Mouse (Mus musculus): ENCODE measurements around the gene 2900011O08Rik. TPM values are rescaled to one million over a fixed set of nuclear protein-coding genes. Genes with fewer than 3 reads are reported as not detected.

2900011O08Rik gene
- 5.1 and 5.5 TPM in 2 replicates for polyA plus RNA-seq (2014; fragmentation: Nextera tagmentation; extraction: Ambion mirVana)

DNA sequence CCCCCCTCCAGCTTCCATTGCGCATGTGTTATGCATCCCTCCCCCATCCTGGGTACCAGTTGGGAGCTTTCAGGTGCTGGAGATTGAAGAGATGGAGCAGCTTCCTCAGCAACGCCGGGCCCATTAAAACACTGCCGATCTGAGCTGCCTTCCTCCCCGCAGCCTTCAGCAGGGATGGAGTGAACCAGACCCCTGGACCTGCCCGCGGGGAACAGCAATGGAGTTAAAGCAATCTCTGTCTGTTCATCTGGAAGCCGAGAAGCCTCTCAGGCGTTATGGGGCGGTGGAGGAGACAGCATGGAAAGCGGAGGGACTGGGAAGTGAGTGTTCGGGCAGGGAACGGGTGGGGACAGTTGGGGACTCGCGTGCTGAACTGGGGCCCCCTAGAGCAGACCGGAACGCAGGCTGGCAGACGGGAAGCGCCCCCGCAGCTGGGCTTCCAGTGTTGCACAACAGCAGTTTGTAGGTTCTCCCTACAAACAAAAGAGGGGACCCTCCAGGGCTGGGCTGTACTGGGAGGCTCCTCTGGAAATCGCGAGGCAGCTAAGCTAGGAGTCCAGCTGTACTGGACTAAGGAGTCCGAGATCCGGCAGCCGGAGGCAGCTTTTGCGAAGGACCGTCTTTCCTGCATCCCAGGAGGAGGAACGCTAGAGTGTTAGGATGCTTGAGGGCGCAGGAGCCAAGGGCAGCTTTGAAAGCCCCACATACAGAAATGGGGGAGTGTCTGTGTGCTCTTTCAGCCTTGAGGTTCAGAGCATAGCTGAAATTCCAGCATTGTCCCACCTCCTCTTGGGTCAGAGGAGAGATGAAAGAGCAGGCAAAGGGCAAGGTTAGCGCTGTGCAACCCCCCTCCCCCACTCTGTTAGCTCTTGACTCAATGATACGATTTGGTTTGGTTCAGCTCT, at the start of gene 2900011O08Rik, which contains the start of gene Ifitm7:
Gene 2900011O08Rik (plus strand): TSS at position 31 of the 905 bp plus-strand sequence.
Gene Ifitm7 (minus strand): TSS at position 315 of the 905 bp plus-strand sequence.
- under 1% methylated on average over 31 of the region's 31 CpGs for WGBS
- H3K27ac ChIP-seq (replicated peaks; ENCODE audit: low read depth, low read length), result 0 out of 2 replicates have a peak within 1 kb of the TSS, but pooled peaks have one; percentile 12
- DNase-seq (ENCODE audit: low spot score), result peak; percentile 11

GRCm38 (mm10) chr16:13940139-13940846, 46.1 kb upstream of the 2900011O08Rik start:
- H3K4me2 ChIP-seq (ENCODE audit: low read depth, low read length), result peak overlapping the region; percentile 88
- H3K36me3 ChIP-seq (ENCODE audit: control insufficient read depth, insufficient read depth, low read length), result no peaks in the 10 kb centered on the region
- H3K4me3 ChIP-seq (ENCODE audit: low read depth, low read length), result peak overlapping the region; percentile 51
- H3K9me3 ChIP-seq (ENCODE audit: control insufficient read depth, low read length), result no peaks in the 10 kb centered on the region
- no peak overlapping the region for H3K27ac ChIP-seq (replicated peaks; ENCODE audit: low read depth, low read length)
- peaks cover 10% of the 10 kb centered on the region; the same call in 1 of the 2 replicates for H3K4me1 ChIP-seq (ENCODE audit: control insufficient read depth, insufficient read depth, low read length)
- 4% methylated on average over 17 of the region's 28 CpGs for WGBS
- H3K9ac ChIP-seq (ENCODE audit: low read depth, low read length), result peak overlapping the region; percentile 66
- DNase-seq (ENCODE audit: low spot score) (peak; percentile 86), ATAC-seq (ENCODE audit: low read depth) (peak; percentile 95)
- no peaks in the 10 kb centered on the region for H3K27me3 ChIP-seq (replicated peaks; ENCODE audit: control insufficient read depth, insufficient read depth, low read length)

More for the DNA sequence above, at the start of gene 2900011O08Rik, which contains the start of gene Ifitm7:
- H3K27me3 ChIP-seq (replicated peaks; ENCODE audit: control insufficient read depth, insufficient read depth, low read length), result no peaks in the 10 kb centered on the region
- H3K4me3 ChIP-seq (ENCODE audit: low read depth, low read length), result peak within 1 kb of the TSS; percentile 39
- no peaks in the 10 kb centered on the region for H3K4me1 ChIP-seq (ENCODE audit: control insufficient read depth, insufficient read depth, low read length)
- H3K9ac ChIP-seq (ENCODE audit: low read depth, low read length), result peak within 1 kb of the TSS; percentile 53
- ATAC-seq (ENCODE audit: low read depth), result peak; percentile 77
- H3K36me3 ChIP-seq (ENCODE audit: control insufficient read depth, insufficient read depth, low read length), result no peaks in the 10 kb centered on the region
- H3K4me2 ChIP-seq (ENCODE audit: low read depth, low read length), result peak within 1 kb of the TSS; percentile 66
- no peaks in the 10 kb centered on the region for H3K9me3 ChIP-seq (ENCODE audit: control insufficient read depth, low read length)

GRCm38 (mm10) chr16:13940847-13941395, 45.5 kb upstream of the 2900011O08Rik start:
- Histone ChIP-seq H3K36me3 (ENCODE audit: control insufficient read depth, insufficient read depth, low read length) (no peaks in the 10 kb centered on the region), H3K27me3 (replicated peaks; ENCODE audit: control insufficient read depth, insufficient read depth, low read length) (no peaks in the 10 kb centered on the region), H3K9ac (ENCODE audit: low read depth, low read length) (peak overlapping the region; percentile 66), H3K4me2 (ENCODE audit: low read depth, low read length) (peak overlapping the region; percentile 88), H3K4me3 (ENCODE audit: low read depth, low read length) (peak overlapping the region; percentile 51), H3K9me3 (ENCODE audit: control insufficient read depth, low read length) (no peaks in the 10 kb centered on the region), H3K4me1 (ENCODE audit: control insufficient read depth, insufficient read depth, low read length) (peaks cover 11% of the 10 kb centered on the region; the same call in 1 of the 2 replicates), H3K27ac (replicated peaks; ENCODE audit: low read depth, low read length) (no peak overlapping the region)
- WGBS, result 5% methylated on average over 20 of the region's 34 CpGs
- ATAC-seq (ENCODE audit: low read depth) (peak; percentile 72), DNase-seq (ENCODE audit: low spot score) (no peak)

GRCm38 (mm10) chr16:13944178-13944577, 42.2 kb upstream of the 2900011O08Rik start:
- H3K4me2 ChIP-seq (ENCODE audit: low read depth, low read length), result no peak overlapping the region
- no peak overlapping the region for H3K4me3 ChIP-seq (ENCODE audit: low read depth, low read length)
- H3K27ac ChIP-seq (replicated peaks; ENCODE audit: low read depth, low read length), result no peak overlapping the region
- H3K4me1 ChIP-seq (ENCODE audit: control insufficient read depth, insufficient read depth, low read length), result peaks cover 11% of the 10 kb centered on the region; the same call in 1 of the 2 replicates
- no peaks in the 10 kb centered on the region for H3K9me3 ChIP-seq (ENCODE audit: control insufficient read depth, low read length)
- ATAC-seq (ENCODE audit: low read depth), result no peak
- WGBS, result 29% methylated on average over 4 of the region's 4 CpGs
- no peaks in the 10 kb centered on the region for H3K36me3 ChIP-seq (ENCODE audit: control insufficient read depth, insufficient read depth, low read length)
- no peak overlapping the region for H3K9ac ChIP-seq (ENCODE audit: low read depth, low read length)
- no peaks in the 10 kb centered on the region for H3K27me3 ChIP-seq (replicated peaks; ENCODE audit: control insufficient read depth, insufficient read depth, low read length)
- DNase-seq (ENCODE audit: low spot score), result no peak

DNA sequence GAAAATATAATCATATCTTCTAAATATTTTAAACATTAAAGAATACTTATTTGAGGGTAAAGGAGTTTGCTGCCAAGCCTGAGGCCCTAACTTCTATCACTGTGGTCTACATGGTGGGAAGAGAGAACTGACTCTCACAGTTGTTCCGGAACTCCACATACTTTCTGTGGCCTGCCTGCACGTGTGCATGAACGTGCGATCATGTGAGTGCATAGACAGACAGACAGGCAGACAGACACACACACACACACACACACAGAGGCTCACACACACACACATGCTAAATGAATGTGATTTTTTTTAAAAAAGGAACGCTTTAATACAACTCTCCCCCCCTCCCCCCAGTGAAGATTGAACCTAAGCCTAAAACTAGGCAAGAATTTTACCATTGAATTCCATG, 41.7 kb upstream of the 2900011O08Rik start:
- Histone ChIP-seq H3K27me3 (replicated peaks; ENCODE audit: control insufficient read depth, insufficient read depth, low read length) (no peaks in the 10 kb centered on the region), H3K4me2 (ENCODE audit: low read depth, low read length) (no peak overlapping the region), H3K9me3 (ENCODE audit: control insufficient read depth, low read length) (no peaks in the 10 kb centered on the region), H3K27ac (replicated peaks; ENCODE audit: low read depth, low read length) (peak overlapping the region; percentile 21; the same call in 1 of the 2 replicates), H3K9ac (ENCODE audit: low read depth, low read length) (no peak overlapping the region), H3K4me1 (ENCODE audit: control insufficient read depth, insufficient read depth, low read length) (peaks cover 11% of the 10 kb centered on the region; the same call in 1 of the 2 replicates), H3K36me3 (ENCODE audit: control insufficient read depth, insufficient read depth, low read length) (no peaks in the 10 kb centered on the region), H3K4me3 (ENCODE audit: low read depth, low read length) (no peak overlapping the region)
- 61% methylated on average over 5 of the region's 5 CpGs for WGBS
- peak; percentile 33 for DNase-seq (ENCODE audit: low spot score)
- peak; percentile 42 for ATAC-seq (ENCODE audit: low read depth)

GRCm38 (mm10) chr16:13945153-13945552, 41.3 kb upstream of the 2900011O08Rik start:
- Histone ChIP-seq H3K36me3 (ENCODE audit: control insufficient read depth, insufficient read depth, low read length) (no peaks in the 10 kb centered on the region), H3K4me1 (ENCODE audit: control insufficient read depth, insufficient read depth, low read length) (peaks cover 11% of the 10 kb centered on the region; the same call in 1 of the 2 replicates), H3K27me3 (replicated peaks; ENCODE audit: control insufficient read depth, insufficient read depth, low read length) (no peaks in the 10 kb centered on the region), H3K9me3 (ENCODE audit: control insufficient read depth, low read length) (no peaks in the 10 kb centered on the region), H3K9ac (ENCODE audit: low read depth, low read length) (no peak overlapping the region), H3K27ac (replicated peaks; ENCODE audit: low read depth, low read length) (peak overlapping the region; percentile 21; the same call in 1 of the 2 replicates), H3K4me3 (ENCODE audit: low read depth, low read length) (no peak overlapping the region), H3K4me2 (ENCODE audit: low read depth, low read length) (no peak overlapping the region)
- peak; percentile 66 for DNase-seq (ENCODE audit: low spot score)
- peak; percentile 36; the same call in 1 of the 2 replicates for ATAC-seq (ENCODE audit: low read depth)
- 54% methylated on average over 4 of the region's 4 CpGs for WGBS

DNA sequence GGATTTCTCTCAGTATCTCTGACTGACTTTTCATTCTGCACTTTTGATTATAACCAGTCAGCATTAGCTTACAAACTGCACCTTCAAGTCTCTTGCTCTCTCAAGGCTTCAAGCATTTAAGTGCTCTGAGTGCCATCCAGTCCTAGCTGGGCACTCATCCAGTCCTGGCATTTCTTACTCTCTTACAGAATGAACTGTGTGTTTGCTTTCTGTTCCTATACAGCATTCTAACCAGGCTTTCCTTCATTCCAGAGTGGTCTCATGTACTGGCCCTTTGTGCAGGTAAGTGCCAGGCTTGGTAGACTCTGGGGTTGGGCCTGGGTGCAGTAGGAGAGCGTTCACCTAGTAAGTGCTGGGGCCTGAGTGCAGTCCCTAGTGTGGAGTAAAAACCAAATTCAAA, 40.1 kb upstream of the 2900011O08Rik start:
- Histone ChIP-seq H3K9me3 (ENCODE audit: control insufficient read depth, low read length) (no peaks in the 10 kb centered on the region), H3K27ac (replicated peaks; ENCODE audit: low read depth, low read length) (no peak overlapping the region), H3K36me3 (ENCODE audit: control insufficient read depth, insufficient read depth, low read length) (no peaks in the 10 kb centered on the region), H3K4me1 (ENCODE audit: control insufficient read depth, insufficient read depth, low read length) (peaks cover 11% of the 10 kb centered on the region; the same call in 1 of the 2 replicates), H3K4me3 (ENCODE audit: low read depth, low read length) (no peak overlapping the region), H3K9ac (ENCODE audit: low read depth, low read length) (no peak overlapping the region), H3K4me2 (ENCODE audit: low read depth, low read length) (no peak overlapping the region), H3K27me3 (replicated peaks; ENCODE audit: control insufficient read depth, insufficient read depth, low read length) (no peaks in the 10 kb centered on the region)
- WGBS, result 85% methylated on average over 1 of the region's 1 CpGs
- DNase-seq (ENCODE audit: low spot score) (no peak), ATAC-seq (ENCODE audit: low read depth) (no peak)

DNA sequence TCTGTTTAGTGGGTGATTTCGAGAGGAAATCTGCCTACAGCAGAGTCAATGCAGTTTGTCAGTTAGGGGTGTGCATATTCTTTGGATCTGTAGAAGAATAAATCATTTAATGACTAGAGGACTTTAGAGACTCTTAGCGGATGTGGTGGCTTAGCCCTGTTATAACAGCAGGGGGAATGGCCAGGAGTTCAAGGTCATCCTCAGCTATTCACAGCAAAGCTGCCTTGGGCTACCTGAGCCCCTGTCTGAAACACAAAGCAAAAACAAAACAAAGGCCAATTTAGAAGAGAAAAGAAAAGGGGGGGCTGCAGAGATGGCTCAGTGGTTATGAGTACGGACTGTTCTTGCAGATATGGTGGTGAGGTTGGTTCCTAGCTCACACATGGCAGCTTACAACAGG, 35.2 kb upstream of the 2900011O08Rik start:
- no peak for DNase-seq (ENCODE audit: low spot score)
- H3K9me3 ChIP-seq (ENCODE audit: control insufficient read depth, low read length), result no peaks in the 10 kb centered on the region
- H3K27ac ChIP-seq (replicated peaks; ENCODE audit: low read depth, low read length), result no peak overlapping the region
- H3K4me3 ChIP-seq (ENCODE audit: low read depth, low read length), result no peak overlapping the region
- no peak overlapping the region for H3K9ac ChIP-seq (ENCODE audit: low read depth, low read length)
- no peak overlapping the region for H3K4me2 ChIP-seq (ENCODE audit: low read depth, low read length)
- H3K27me3 ChIP-seq (replicated peaks; ENCODE audit: control insufficient read depth, insufficient read depth, low read length), result no peaks in the 10 kb centered on the region
- H3K36me3 ChIP-seq (ENCODE audit: control insufficient read depth, insufficient read depth, low read length), result no peaks in the 10 kb centered on the region
- 71% methylated on average over 3 of the region's 3 CpGs for WGBS
- ATAC-seq (ENCODE audit: low read depth), result no peak
- H3K4me1 ChIP-seq (ENCODE audit: control insufficient read depth, insufficient read depth, low read length), result no peaks in the 10 kb centered on the region

All from embryonic facial prominence, embryonic 14.5 days (tissue).